Mouse (Mus musculus): ENCODE data around the gene Smdt1. TPM values are rescaled to one million over a fixed set of nuclear protein-coding genes. Genes with fewer than 3 reads are reported as not detected.
A peak's percentile ranks its signal among the peaks of the same experiment; 100 is the strongest.
"Not testable (repeated sequence)": the region's sequence is repeated elsewhere in the genome, so short reads cannot be mapped to it uniquely, and the experiment has no call there.

Smdt1 gene
- total RNA-seq, 2 experiments from 2014 or later, result 127 to 144 TPM

DNA sequence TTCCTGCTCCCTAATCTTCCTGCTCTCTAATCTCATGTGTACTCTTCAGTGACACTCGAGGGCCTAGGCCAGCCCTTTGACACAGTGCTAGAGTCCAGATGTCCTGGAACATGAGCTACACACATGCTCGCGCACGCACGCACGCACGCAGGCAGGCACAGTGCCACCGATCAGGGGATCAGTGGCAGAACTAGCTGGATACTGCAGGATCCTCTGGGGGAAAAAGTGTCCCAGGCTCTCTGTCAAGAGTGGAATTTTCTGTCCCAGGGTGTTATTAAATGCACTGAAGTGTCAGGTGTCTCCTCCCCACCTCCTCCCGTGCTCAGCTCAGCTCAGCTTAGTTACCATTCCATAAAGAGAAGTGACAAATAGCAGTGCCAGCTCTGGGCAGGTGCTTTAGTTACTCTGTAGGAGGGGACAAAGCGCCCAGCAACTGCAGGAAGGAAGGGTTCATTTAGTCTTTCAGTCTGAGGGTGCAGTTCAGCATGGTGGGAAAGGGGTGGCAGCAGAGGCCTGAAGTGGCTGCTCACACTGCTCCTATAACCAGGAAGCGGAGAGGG is 22.8 kb downstream of the Smdt1 start:
- no peak for DNase-seq (ENCODE audit: low spot score in 2 of 2)
- intact Hi-C loops (cut with DNase I), result no loop called here

DNA sequence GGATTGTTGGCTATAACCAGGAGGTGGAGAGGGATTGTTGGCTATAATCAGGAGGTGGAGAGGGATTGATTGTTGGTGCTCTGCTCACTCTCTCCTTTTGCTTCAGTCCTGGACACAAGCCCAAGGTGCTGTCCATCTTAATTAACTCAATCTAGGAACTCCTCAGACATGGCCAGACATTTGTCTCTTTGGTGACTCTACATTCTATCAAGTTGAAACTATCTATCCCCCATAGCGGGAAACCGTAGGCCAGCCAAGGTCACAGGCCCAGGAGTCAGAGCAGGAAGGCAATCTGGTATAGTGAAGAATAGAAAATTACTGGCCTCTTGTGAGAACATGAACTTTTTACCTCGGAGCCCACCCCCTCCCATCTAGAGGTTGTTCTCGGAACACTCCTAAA is 23.5 kb downstream of the Smdt1 start:
- no peak for DNase-seq (ENCODE audit: low spot score in 2 of 2)
- intact Hi-C loops (cut with DNase I), result no loop called here

DNA sequence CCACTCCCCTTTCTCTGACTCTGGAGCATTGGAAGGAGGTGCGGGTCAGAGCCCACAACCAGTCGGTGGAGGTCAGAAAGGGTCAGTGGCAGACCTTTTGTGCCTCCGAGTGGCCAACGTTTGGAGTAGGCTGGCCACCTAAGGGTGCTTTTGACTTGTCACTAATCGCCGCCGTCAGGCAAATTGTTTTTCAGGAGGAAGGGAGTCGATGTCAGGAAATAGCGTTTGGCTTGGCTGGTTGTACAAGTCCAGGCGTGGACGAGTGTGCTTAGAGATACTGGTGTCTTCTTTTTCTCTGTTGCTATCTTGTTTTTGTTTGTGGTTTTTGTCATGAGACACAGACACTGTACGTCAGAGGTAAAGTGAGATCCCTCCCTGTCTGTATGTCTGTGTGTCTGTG is 25.0 kb downstream of the Smdt1 start:
- intact Hi-C loops (cut with DNase I); DNase-seq (ENCODE audit: low spot score in 2 of 2): not testable (repeated sequence)

DNA sequence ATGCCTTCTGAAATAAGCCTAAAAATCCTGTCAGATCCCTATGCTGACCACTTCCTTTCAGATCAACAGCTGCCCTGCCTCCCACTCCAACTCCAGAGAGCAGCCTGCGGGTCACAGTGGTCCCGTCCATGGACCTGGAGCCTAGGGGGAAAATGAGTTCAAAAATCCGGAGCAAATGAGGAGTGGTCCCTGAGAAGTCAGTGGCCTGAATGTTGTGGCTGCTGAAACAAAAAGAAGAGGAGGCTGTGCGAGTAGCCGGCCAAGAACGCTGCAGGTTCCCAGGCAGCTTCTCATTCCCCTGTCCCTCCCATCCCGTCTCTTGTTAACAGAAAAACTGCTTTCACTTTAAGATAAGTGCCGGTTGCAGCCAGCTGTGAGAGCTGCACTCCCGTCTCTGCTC is 25.8 kb downstream of the Smdt1 start:
- DNase-seq (ENCODE audit: low spot score in 2 of 2); intact Hi-C loops (cut with DNase I): not testable (repeated sequence)

DNA sequence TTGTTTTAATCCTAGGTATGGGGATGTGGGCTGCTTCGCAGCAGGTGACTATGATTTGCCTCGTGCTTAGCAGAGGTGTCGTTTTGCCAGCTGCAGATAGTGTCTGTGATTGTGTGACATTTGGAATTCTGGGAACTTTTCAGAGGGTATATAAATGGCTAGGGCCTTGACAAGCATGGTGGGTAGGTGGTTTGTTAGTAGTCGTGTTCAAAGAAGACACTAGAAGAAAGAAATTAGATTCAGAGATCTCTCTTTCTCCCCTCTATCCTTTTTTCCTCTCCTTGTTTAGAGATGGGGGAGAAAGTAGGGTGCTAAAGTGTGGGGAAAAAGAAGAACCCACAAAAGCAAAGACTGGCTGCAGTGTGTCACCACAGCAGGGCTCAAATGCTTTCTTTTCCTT is 29.4 kb downstream of the Smdt1 start:
- intact Hi-C loops (cut with DNase I), result no loop called here
- no peak for DNase-seq (ENCODE audit: low spot score in 2 of 2)

DNA sequence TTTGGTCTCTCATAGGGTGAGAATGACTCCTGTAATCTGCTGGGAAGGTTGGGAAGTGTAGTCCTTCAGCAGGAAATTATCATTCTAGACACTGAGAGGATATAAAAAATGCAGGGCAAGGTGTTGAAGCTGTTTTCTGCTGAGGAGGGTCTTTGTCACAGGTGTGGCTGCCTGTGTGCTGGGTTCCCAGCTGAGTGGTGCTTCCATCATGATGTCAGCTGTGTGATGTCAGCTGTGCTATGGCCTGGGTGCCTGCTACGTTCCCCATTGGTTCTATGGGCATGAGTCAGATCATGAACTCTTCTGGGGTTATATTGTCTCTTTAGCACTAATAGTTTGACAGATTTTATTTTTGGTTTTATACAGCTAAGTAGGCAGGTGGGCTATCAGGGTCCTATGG is 30.1 kb downstream of the Smdt1 start:
- intact Hi-C loops (cut with DNase I), result no loop called here
- no peak for DNase-seq (ENCODE audit: low spot score in 2 of 2)

DNA sequence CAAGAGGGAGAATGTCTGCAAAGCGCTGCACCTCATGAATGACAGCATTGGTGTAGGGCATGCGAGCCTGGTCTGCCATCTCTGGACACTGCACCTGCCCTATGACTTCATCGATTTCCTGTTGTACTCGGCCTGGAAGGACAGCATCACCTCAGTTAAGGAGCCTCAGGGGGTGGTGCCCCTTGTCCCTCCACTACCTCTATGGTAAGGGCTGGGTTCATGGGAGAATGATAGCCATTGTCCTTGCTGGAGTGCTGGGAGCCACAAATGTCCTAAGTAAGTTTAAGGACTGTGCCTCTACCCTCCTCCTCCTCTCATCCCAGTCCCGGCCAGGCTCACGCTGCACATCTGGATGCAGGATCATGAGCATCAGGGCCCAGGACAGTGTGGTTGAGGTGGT is 33.7 kb downstream of the Smdt1 start:
- DNase-seq (ENCODE audit: low spot score in 2 of 2), result no peak
- intact Hi-C loops (cut with DNase I), result no loop called here

DNA sequence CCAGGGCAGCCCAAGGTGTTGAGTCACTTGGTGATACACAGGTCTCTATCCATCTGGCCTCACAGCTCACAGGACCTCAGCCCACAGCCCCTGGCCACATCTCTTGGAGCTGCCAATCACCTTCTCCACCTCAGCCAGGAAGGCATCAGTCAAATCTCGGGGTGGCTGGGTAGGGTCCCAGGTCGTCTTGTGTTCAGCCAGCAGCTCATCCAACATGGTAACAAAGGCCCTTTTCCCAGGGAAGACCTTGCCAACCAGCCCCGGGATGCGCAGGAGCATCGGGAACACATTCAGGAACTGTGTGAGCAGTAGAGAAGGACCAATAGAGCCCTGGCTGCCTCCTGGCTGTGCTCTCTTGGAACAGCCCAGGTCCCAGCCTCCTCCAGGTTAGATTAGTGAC is 34.2 kb downstream of the Smdt1 start:
- intact Hi-C loops (cut with DNase I), result no loop called here
- DNase-seq (ENCODE audit: low spot score in 2 of 2), result no peak

DNA sequence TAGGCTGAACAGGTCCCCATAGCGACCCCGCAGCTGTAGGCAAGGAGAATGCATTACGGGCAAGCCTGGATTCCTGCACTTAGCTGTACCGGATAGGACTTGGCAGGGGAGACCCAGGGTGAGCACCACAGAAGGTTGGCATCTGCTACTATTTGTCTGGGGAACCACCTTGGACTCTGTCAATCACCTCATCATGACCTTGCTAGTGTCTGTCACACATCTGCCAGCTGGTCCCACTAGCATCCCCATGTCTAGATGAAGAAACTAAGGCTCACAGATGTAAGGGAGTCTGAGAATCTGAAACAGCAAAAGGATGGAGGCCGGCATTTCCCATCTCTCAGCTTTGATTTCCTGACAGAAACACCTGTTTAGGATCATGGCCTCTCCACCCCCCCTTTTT is 35.7 kb downstream of the Smdt1 start:
- intact Hi-C loops (cut with DNase I), result no loop called here
- no peak for DNase-seq (ENCODE audit: low spot score in 2 of 2)

DNA sequence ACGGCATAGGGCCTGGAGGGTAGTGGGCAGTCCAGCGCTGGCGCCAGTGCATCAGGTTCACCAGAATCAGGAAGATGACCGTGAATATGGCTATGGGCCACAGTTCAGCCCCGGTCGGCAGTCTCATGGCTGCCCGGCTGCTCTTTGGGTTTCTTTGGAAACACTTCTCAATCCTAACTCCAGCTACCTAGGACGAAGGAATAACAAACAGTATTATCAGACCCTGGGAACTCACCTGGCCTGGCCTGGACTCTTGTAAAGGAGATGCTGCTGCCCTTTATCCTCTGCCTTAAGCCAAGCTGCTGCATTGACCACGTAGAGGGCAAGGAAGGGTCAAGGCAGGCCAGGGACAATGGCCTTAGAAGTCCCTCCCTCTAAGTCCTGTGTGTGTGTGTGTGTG is 37.1 kb downstream of the Smdt1 start:
- DNase-seq (ENCODE audit: low spot score in 2 of 2), result no peak
- intact Hi-C loops (cut with DNase I), result no loop called here

DNA sequence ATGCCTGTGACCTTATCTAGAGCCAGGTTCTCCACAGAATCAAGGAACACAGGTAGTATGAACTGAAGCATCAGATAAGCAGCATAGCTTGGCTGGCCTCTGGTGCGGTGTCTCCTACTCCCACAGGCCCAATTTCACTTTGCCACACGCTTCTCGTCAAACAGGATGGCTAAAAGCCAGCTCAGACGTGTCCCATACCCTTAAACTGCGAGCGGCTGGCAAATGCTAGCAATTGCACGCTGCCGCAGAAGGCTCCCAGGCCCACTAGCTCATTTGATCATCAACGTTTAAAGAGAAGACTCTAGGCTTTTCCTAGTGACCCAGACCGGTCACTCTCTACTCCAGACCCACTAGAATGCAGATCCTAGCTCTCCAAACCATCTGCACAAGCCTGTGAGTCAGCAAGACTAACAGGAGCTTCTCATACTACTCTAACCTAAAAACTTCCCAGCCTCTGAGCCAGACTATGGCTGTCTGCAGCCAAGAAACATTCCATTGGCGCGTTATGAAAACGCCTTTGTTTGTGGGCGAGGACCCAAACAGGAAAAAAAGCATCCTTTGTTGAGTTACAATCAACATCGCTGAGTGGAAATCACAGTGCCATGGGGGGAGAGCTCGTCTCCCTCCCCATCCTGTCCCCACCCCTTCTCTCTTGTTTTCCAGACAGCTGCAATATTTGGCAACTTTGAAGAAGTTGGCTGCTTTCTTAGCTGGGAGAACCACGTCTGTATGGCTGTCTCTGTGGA is 37.8 kb downstream of the Smdt1 start:
- peak; percentile 26 to 43 for DNase-seq (ENCODE audit: low spot score in 2 of 2)
- intact Hi-C loops (cut with DNase I), result no loop called here

DNA sequence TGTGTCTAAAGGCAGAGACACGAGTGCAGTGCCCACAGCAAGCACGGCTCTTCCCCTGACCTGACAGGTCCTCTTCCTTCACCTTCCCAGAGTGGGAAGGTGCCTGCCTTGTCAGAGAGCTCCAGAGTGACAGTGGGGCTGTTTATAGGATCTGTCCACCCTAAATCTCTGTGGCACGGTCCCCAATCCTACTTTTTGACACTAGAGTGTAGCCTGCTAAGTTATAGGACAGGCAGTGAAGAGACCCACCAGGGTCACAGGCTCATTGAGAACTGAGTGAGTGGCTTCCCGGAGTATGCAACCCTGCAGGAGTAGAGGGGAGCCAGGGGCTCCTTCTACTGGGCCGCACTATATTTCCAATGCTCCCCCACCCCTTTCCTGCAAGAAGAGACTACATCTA is 38.9 kb downstream of the Smdt1 start:
- no peak for DNase-seq (ENCODE audit: low spot score in 2 of 2)
- intact Hi-C loops (cut with DNase I), result no loop called here

DNA sequence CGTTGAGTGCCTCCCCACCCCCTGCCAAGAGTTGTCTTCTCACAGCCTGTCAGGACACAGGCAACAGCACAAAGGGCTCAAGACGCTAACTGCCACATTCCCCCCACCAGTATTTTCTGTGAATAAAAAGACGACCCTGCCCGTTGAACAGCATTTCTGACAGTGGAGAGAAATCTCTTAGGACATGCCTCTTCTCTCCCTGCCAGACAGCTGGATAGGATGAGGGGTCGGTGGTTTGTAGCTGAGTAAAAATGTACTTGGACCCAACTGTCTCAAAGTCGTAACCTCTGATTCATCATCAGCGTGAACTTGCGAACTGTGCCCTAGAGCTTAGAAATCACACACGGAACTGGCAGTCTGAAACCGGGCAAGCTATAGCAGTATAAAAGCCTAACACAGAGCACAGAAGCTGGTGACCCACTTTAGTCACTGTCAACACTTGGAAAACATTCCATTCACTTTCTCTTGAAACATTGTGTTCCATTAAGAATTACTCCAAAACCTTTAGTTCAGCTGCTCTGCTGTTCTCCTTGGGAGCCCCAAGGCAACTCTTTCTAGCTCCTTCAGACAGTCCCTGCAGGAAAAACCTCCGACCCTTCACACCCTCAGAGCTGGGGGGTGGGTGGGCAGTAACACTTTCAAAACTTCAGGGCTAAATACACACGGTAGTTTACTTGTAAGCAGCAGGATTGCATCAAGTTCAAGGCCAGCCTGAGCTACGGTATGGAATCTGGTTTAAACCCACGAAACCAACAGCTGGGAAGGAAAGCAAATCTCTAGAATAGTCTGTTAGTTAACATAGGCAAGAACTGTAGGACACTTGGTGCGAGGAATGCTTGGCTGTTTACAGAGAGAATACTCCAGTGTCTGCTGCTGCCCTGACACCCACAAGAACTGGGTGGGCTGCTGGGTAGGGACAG is 39.8 kb downstream of the Smdt1 start:
- intact Hi-C loops (cut with DNase I), result no loop called here
- DNase-seq (ENCODE audit: low spot score in 2 of 2), result no peak

DNA sequence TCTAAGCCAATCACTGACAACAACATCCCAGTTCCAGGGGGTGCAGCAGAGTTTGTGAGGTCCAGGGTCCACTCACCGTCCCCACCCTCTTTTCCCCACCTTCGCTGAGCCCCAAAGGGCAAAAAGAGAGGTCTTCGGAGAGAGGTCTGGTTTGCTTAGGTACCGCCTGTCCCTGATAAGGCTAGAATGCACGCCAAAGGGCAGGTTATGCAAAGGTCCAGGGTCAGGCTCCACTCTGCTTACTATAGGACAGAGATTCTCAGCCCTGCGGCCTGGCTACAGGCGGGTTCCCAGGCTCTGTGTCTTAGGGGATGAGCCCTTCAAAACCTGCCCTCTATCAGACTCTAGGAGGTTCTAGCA is 40.7 kb downstream of the Smdt1 start:
- DNase-seq (ENCODE audit: low spot score in 2 of 2), result no peak
- intact Hi-C loops (cut with DNase I), result no loop called here

DNA sequence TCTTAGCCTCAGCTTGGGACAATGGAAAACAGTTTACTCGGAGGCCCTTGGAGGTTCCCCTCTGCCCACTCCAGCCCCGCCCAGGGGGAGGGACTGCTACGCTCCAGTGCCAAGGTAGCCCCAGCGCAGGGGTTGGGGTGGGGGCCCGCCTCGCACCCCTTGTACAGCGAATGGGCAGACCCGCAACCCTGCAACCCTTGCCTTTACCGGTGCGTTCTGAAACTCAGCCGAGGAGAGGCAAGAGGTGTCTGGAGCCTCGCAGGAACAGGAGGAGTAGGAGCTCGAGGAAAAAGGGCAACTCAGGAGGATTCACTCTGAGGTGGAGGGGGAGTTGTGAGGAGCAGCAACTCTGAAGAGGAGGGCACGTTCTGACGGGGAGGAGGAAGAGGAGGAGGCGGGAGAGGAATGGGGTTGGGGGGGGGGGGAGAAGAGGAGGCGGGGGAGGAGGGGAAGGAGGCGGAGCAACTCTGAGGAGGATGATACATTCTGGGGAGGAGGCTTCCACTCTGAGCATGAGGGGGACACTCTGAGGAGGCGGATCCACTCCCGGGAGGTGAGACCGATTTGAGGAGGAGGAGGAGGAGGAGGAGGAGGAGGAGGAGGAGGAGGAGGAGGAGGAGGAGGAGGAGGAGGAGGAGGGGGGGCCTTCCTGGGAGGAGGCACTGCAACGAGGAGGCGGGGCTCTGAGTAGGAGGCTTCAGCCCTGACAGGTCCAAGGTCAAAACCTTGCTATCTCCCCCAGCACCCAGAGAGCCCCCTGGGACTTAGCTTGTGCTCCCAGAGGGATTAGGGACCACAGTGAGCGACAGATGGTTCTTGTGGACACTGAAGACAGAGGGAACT is 41.3 kb downstream of the Smdt1 start, which contains the start of gene Cyp2d22:
Cyp2d22 (minus strand) TSS at position 390 of the 843 bp plus-strand sequence.
- intact Hi-C loops (cut with DNase I), result loop anchor here (5.0 kb wide), 1 partner anchor 37 kb away; no protein-coding TSS in a partner anchor
- no peak for DNase-seq (ENCODE audit: low spot score in 2 of 2)

DNA sequence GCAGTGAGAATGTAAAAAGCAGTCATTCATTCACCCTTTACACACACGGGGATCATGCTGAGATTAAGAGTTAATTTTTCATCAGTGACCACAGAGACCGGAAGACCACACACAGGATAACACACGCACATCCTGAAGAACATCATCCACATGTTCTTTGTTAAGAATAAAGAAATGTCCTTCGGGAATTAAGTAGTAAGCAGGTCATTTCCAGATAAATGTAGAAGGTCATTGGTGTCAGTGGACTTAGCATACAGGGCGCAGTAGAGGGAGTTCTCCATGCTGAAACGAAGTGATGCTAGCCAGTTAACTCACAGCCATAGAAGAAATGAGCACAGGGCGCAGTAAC is 41.9 kb downstream of the Smdt1 start:
- intact Hi-C loops (cut with DNase I), result loop anchor here (5.0 kb wide), 1 partner anchor 37 kb away; no protein-coding TSS in a partner anchor
- DNase-seq (ENCODE audit: low spot score in 2 of 2), result no peak

DNA sequence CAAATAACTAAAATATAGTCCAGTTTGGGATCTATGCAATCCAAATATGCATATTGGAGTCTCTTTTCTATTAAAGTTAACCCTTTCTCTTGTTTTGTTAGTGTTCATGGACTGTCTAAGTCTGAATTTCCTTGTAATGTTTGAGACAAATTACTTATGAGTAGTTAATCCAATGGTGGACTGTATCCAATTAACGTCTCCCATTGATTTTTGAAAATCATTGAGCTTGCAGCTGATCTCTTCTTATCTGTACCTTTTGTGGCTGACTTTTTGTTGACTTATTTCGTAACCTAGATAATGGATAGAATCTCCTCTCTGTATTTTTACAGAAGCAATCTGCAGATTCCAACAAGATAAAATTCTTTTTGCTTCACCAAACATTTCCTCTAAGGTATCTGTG is 43.7 kb downstream of the Smdt1 start:
- intact Hi-C loops (cut with DNase I), result loop anchor here (5.0 kb wide), 1 partner anchor 35 kb away; no protein-coding TSS in a partner anchor
- no peak for DNase-seq (ENCODE audit: low spot score in 2 of 2)

DNA sequence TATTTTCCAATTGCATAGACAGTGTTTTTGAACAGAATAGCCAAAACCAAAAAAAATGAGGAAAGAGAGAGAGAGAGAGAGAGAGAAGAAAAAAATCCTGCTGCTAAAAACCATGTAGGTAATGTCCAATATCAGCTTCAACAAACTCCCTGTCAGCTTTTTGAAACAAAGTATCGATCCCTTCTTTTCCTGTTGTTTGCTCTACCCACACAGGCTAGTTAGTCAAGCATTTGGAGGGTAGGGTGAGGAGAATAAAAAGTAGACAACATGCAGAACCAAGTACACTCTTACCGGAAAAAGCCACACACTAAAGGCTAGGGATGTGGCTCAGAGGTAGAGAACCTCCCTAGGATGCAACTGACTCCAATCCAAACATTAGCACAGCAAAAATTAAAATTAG is 47.0 kb downstream of the Smdt1 start:
- DNase-seq (ENCODE audit: low spot score in 2 of 2), result no peak
- intact Hi-C loops (cut with DNase I), result no loop called here

DNA sequence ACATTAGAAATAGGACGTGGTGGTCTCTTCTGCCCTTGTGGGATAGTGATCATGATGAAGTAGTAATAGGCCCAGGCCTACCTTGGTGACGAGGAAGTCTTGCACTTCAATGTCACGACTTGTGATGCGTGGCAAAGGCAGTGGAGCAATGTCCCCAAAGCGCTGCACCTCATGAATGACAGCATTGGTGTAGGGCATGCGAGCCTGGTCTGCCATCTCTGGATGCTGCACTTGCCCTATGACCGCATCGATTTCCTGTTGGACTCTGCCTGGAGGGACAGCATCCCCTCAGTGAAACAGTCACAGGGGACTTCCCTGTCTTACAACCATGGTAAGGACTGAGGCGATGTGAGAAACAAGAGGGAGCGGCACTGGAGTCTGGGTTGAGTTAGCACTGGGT is 51.2 kb downstream of the Smdt1 start:
- intact Hi-C loops (cut with DNase I); DNase-seq (ENCODE audit: low spot score in 2 of 2): not testable (repeated sequence)

DNA sequence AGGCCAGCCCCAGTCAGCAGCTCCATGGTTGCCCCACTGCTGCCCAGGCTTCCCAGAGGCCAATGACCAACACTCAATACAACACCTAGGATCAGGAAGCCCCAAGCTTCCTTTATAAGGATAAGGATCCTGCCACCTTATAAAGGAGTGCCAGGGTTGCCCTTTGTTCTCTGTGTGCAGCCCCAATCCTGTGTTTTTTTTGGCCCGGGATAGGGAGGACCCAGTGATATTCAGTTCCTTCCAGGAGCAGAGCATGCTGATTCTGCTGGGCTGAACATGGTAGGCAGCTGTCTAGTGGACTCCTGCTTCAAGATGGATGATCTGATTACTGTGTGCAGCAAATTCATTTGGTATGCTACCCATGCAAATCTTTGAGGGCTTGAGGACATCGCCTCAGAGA is 55.2 kb downstream of the Smdt1 start, which contains the start of gene Cyp2d11:
Cyp2d11 (minus strand) TSS at position 101 of the 400 bp plus-strand sequence.
- intact Hi-C loops (cut with DNase I); DNase-seq (ENCODE audit: low spot score in 2 of 2): not testable (repeated sequence)

Data from left cerebral cortex, postnatal 36 days (tissue).